Mouse (Mus musculus) left cerebral cortex, adult 9 months (tissue): ENCODE results near the gene Tbc1d9b.
A peak's percentile ranks its signal among the peaks of the same experiment; 100 is the strongest.
"Not testable (repeated sequence)": the region's sequence is repeated elsewhere in the genome, so short reads cannot be mapped to it uniquely, and the experiment has no call there.

ENCODE experiments used
- DNase-seq, 2 experiments: peaks; one replicate each; pipeline ENCODE4 v3.0.0; 2022; ENCODE audit warnings: low spot score in 2 of 2

The Tbc1d9b gene

GRCm38 (mm10) chr11:50138206-50138822 is 7.1 kb downstream of the Tbc1d9b start:
- no peak for DNase-seq

DNA sequence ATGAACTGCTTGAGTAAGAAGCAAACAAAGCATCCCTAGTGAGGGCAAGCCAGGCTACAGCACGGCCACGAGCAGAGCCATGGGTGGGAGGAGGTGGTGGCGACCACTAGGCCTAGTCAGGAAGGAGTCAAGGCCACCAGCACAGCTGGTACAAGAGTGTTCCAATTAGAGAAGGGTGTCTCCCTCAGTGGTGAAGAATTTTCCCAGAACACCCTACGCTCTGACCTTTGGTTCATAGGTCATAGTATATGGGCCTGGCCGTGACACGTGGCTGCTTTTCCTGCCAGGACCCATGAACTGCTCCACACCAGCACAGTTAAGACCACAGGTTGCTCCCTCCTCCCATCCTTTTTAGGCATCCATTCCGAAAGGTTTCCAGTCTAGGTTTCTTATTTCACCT is 8.4 kb downstream of the Tbc1d9b start:
- no peak for DNase-seq

DNA sequence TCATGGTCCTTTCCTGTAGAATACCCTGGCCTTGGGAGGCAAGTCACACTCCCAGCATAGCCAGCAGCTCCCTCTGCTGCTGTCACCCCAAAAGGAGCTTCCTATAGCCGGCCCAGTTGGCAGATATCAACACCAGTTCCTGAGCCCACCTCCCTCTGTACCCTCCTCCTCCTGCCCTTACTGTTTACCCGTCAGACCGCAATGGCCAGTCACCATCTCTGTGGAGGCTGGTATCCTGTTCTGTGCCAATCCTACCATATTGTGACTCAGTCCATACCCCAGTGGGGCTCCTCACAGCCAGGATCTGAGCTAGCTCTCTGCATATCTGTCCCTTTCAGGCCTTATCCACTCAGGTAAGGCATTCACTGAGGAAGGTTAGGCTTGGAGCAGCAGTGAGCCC is 14.3 kb downstream of the Tbc1d9b start:
- no peak for DNase-seq

- DNase-seq = no peak
Observed at GRCm38 (mm10) chr11:50146121-50146520, 14.9 kb downstream of the Tbc1d9b start.

- DNase-seq = no peak
Observed at GRCm38 (mm10) chr11:50147267-50147957, 16.2 kb downstream of the Tbc1d9b start.

- DNase-seq = no peak
Observed at GRCm38 (mm10) chr11:50147958-50148476, 16.8 kb downstream of the Tbc1d9b start.

DNA sequence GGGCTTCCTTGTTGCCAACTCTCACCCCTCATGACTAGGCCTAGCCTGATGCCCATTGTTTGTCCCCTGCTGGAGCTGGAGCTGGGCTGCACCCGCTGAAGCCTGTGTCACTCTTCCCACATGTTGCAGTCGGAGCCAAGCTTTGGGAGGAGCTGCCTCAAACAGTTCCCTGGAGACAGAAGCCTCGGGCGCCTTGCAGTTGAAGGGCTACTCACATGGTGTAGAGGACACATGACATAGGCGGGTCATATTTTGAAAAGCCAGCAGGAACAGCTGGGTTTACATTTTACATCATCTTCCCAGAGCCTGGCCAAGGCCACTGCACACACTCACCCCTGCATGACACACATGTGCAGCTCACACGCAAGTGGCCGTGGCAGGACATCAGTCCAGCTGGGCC is 18.0 kb downstream of the Tbc1d9b start:
- DNase-seq = no peak

- DNase-seq = no peak
Observed at GRCm38 (mm10) chr11:50149603-50150150, 18.5 kb downstream of the Tbc1d9b start.

- no peak for DNase-seq
Observed at GRCm38 (mm10) chr11:50151374-50151773, 20.2 kb downstream of the Tbc1d9b start.

DNA sequence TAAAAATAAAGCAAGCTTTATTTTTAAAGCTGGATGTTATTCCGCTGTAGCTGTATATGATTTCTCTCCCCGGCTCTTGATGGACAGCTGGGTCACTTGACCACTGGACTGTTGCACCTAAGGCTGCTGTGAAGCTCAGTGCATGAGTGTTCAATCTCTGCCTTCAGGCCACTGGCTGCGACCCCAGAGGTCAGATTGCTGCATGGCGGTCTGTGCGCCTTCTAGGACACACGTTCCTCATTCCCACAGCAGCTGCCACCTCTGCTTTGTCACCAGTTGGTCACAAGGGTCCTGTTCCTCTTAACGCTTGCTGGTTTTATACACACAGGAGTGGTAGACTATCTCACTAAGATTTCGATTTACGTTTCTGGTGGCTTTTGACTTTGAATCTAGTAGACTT is 23.0 kb downstream of the Tbc1d9b start:
- DNase-seq = no peak

GRCm38 (mm10) chr11:50154777-50155520 is 23.8 kb downstream of the Tbc1d9b start:
- DNase-seq = peak in 1 of 2 experiments; percentile 24

GRCm38 (mm10) chr11:50155785-50156184 is 24.6 kb downstream of the Tbc1d9b start:
- DNase-seq = no peak

DNA sequence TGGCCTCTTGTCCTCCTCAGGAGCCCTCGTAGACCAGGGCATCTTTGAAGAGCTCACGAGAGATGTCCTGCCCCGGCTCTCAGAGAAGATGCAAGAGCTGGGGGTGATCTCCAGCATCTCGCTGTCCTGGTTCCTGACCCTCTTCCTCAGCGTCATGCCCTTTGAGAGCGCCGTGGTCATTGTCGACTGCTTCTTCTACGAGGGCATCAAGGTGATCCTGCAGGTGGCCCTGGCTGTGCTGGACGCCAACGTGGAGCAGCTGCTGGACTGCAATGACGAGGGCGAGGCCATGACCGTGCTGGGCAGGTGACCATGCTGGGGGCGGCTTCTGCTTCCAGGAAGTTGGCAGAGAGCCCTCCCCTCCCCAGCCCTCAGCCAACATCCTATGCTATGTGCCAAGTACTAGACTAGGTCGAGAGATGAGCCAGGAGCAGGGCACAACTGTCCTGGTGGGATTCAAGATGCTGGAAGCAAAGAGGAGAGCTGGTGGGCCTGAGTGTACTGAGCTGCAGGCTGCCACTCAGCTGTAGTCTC is 25.6 kb downstream of the Tbc1d9b start:
- no peak for DNase-seq

DNA sequence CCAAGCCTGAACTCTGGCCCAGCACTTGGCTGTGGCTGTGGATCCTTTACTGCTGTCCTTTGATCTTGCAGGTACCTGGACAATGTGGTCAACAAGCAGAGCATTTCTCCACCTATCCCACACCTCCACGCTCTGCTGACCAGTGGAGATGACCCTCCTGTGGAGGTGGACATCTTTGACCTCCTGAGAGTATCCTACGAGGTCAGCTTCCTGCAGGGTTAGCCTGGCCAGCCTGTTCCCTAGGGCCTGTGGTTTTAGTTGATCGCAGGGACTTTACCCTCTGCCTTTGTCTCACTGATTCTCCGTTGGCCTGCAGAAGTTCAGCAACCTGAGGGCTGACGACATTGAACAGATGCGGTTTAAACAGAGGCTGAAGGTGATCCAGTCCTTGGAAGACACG is 27.1 kb downstream of the Tbc1d9b start:
- DNase-seq = no peak

GRCm38 (mm10) chr11:50159347-50159746 is 28.2 kb downstream of the Tbc1d9b start:
- DNase-seq = no peak

DNA sequence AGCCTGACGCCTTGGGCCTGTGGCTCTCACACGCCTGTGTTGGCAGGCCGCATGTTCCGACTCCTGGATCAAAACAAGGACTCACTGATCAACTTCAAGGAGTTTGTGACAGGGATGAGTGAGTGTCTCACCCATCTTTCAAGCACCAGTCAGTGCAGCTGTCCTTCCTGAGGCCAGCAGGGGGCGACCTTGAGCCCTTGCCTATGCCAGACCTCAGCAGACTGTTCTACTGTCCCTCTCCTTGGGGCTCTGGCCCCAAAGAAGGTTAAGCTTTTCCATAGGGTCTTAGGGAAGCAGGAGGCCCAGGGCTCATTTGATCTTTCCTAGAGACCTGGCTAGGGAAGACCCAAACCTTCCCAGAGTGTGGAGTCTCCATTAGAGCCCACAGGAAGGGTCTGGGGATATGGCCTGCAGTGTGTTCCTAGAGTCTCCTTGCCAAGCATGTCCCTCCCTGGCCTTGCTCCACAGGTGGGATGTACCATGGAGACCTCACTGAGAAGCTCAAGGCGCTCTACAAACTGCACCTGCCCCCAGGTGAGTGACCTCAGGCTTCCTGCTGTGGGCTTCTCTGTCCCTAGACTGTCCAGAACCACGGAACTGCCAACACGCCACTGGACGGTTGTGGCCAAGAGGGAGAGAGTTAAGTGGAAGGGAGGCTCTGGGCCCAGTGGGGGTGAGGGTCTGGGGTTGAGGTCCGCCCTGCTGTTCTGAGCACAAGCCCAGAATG is 30.5 kb downstream of the Tbc1d9b start:
- peak in 1 of 2 experiments; percentile 47 for DNase-seq

- DNase-seq = no peak
Observed at GRCm38 (mm10) chr11:50162338-50163050, 31.3 kb downstream of the Tbc1d9b start.

DNA sequence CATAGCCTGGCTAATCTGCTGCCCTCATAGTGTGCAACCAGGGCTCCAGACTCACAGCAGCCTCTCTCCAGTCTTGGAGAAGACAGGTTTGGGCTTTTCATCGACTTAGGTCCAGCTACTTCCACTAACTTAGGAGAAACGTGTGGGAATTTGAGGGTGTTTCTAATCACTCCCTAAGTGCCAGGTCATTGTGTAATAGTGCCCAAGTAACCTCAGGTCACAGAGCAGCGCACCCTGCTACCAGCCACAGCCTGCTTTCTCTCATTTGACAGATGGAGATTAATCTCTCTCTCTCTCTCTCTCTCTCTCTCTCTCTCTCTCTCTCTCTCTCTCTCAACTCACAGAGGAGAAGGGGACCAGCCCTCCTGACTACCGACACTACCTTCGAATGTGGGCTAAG is 37.2 kb downstream of the Tbc1d9b start:
- DNase-seq = no peak

DNA sequence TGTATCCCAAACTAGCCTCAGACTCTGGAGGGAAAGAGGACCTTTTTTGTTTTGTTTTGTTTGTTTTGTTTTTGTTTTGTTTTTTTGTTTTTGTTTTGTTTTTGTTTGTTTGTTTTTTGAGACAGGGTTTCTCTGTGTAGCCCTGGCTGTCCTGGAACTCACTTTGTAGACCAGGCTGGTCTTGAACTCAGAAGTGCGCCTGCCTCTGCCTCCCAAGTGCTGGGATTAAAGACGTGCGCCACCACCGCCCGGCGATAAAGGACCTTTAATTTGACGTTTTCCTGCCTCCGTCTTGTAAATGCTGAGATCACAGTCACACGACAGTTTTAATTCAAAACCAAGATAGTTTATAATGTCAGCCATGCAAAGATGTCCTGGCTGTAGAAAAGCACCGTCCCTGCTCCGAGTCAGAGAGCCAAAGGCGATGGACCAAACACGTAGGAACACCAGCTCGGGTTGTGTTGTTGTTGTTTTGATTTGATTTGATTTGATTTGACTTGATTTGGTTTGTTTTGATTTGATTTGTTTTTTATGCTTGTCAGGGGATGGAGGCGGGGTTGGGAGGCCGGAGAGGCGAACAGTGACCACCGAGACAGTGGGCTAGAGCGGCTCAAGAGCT is 43.0 kb downstream of the Tbc1d9b start, which contains the start of gene Mrnip:
Gene Mrnip, plus strand, starts transcription at position 334 of the 619 bp plus-strand sequence.
- not testable (repeated sequence) for DNase-seq

- peak; percentile 90 to 97 for DNase-seq
Observed at GRCm38 (mm10) chr11:50174730-50175187, 43.6 kb downstream of the Tbc1d9b start.
